Mouse (Mus musculus) liver, adult 2 months (tissue): ENCODE measurements around the gene Thap2.

Experiments
- CTCF ChIP-seq: fragments of 200-500 bp; IDR thresholded peaks from 2 replicates; pipeline ENCODE4 v1.5.1; 2011; ENCODE audit warnings: low read depth, low read length, control low read depth
- POLR2A ChIP-seq: fragments of 200-500 bp; IDR thresholded peaks from 2 replicates; pipeline ENCODE4 v1.6.1; 2011; ENCODE audit warnings: low read length, control low read depth; ENCODE audit not compliant: insufficient read depth; ENCODE audit errors: extremely low read depth

GRCm38 (mm10) chr10:115346444-115346843 lies 37.8 kb downstream of the Thap2 start:
- no peak for TF ChIP-seq CTCF
- no peak for TF ChIP-seq POLR2A
